Mouse (Mus musculus) stomach, postnatal 0 days (tissue): ENCODE measurements around the gene BC003965.

Experiments used
- CTCF ChIP-seq: IDR thresholded peaks from 2 replicates; pipeline ENCODE4 v1.5.1; 2016; ENCODE audit warnings: antibody characterized with exemption, low read depth, mild to moderate bottlenecking, moderate library complexity
- EP300 ChIP-seq: optimal IDR thresholded peaks from 2 replicates; pipeline ENCODE3; 2016; ENCODE audit warnings: antibody characterized with exemption

DNA sequence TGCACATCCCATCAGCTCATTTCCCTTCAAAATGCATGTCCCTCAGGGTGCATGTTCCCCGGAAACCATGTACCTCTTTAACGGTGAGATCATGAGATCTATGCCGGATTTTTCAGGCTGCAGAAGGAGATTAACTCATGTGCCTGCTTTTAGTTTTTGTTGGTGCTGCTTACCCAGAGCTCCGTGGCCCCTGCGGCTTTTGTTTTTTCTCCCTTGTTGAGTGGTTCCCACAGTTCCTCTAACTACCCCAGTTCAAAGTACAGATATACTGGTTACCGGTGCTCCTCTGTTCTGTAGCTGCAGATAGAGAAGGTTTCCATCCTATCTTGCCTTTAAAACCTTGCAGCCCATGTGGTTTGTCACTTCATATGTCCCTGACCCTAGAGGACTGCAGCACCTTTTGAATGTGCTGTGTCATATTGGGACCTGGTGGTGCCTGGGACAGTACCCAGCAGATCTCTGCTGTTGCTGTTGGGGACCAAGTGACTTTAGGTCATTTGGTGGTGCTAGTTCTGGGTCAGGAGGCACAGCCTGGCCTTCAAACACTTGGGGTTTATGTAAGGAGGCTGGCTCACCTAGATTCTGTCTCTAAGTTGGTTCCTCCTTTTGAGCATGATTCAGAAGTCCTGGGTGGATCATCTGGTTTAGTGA, 38.7 kb downstream of the BC003965 start:
- TF ChIP-seq EP300, result no peak
- no peak for TF ChIP-seq CTCF
